Mouse (Mus musculus) heart, adult 8-10 months (tissue): ENCODE measurements around the gene Gm11492. TPM values are rescaled to one million over a fixed set of nuclear protein-coding genes. Genes with fewer than 3 reads are reported as not detected.

ENCODE experiments used
- DNase-seq: peaks from one replicate; pipeline ENCODE4 v3.0.0; 2022; ENCODE audit warnings: low spot score
- total RNA-seq, 4 experiments: library from RNA; stranded (reverse); gene quantifications; 2 replicates each; pipeline ENCODE4 v1.2.4; 2022

The Gm11492 gene
- total RNA-seq, result not detected

- DNase-seq, result peak; percentile 57
These were observed at the start of gene Gm11492 for GRCm38 (mm10) chr11:87566501-87566900. Gene Gm11492, plus strand, starts transcription at chr11:87566653.

- peak; percentile 11 for DNase-seq
These were observed 47.2 kb upstream of the Gm11492 start for GRCm38 (mm10) chr11:87519260-87519659.

- no peak for DNase-seq
These were observed 43.0 kb upstream of the Gm11492 start for GRCm38 (mm10) chr11:87523466-87523865.

GRCm38 (mm10) chr11:87523967-87524366 is 42.5 kb upstream of the Gm11492 start:
- no peak for DNase-seq

- DNase-seq, result no peak
These were observed 41.7 kb upstream of the Gm11492 start for GRCm38 (mm10) chr11:87524780-87525179.

- no peak for DNase-seq
These were observed 39.1 kb upstream of the Gm11492 start for GRCm38 (mm10) chr11:87527364-87527763.

- DNase-seq, result no peak
These were observed 38.5 kb upstream of the Gm11492 start for GRCm38 (mm10) chr11:87527990-87528389.

- DNase-seq, result no peak
These were observed 34.8 kb upstream of the Gm11492 start for GRCm38 (mm10) chr11:87531695-87532094.

- no peak for DNase-seq
These were observed 24.2 kb upstream of the Gm11492 start for GRCm38 (mm10) chr11:87542285-87542684.

- DNase-seq, result no peak
These were observed 23.5 kb upstream of the Gm11492 start for GRCm38 (mm10) chr11:87542906-87543305.

- DNase-seq, result no peak
These were observed 13.1 kb upstream of the Gm11492 start for GRCm38 (mm10) chr11:87553342-87553741.

- DNase-seq, result no peak
These were observed 12.1 kb upstream of the Gm11492 start for GRCm38 (mm10) chr11:87554386-87554785.

- no peak for DNase-seq
These were observed 11.2 kb upstream of the Gm11492 start for GRCm38 (mm10) chr11:87555106-87555703.

GRCm38 (mm10) chr11:87561208-87561607 is 5.2 kb upstream of the Gm11492 start:
- no peak for DNase-seq

- no peak for DNase-seq
These were observed 2.0 kb downstream of the Gm11492 start, which contains the start of gene Sept4 for GRCm38 (mm10) chr11:87568255-87568953. Gene Sept4, plus strand, starts transcription at chr11:87568903.

GRCm38 (mm10) chr11:87570743-87571142 is 4.3 kb downstream of the Gm11492 start:
- no peak for DNase-seq

- peak; percentile 50 for DNase-seq
These were observed 5.0 kb downstream of the Gm11492 start for GRCm38 (mm10) chr11:87571361-87571950.

GRCm38 (mm10) chr11:87573751-87574150 is 7.3 kb downstream of the Gm11492 start:
- no peak for DNase-seq

GRCm38 (mm10) chr11:87574520-87575180 is 8.2 kb downstream of the Gm11492 start:
- no peak for DNase-seq

- no peak for DNase-seq
These were observed 11.3 kb downstream of the Gm11492 start for GRCm38 (mm10) chr11:87577601-87578248.

GRCm38 (mm10) chr11:87578249-87578962 is 12.0 kb downstream of the Gm11492 start:
- DNase-seq, result peak; percentile 68
